Comparison of ENCODE assay signal across 8 mouse cellular contexts in the genomic region with DNA sequence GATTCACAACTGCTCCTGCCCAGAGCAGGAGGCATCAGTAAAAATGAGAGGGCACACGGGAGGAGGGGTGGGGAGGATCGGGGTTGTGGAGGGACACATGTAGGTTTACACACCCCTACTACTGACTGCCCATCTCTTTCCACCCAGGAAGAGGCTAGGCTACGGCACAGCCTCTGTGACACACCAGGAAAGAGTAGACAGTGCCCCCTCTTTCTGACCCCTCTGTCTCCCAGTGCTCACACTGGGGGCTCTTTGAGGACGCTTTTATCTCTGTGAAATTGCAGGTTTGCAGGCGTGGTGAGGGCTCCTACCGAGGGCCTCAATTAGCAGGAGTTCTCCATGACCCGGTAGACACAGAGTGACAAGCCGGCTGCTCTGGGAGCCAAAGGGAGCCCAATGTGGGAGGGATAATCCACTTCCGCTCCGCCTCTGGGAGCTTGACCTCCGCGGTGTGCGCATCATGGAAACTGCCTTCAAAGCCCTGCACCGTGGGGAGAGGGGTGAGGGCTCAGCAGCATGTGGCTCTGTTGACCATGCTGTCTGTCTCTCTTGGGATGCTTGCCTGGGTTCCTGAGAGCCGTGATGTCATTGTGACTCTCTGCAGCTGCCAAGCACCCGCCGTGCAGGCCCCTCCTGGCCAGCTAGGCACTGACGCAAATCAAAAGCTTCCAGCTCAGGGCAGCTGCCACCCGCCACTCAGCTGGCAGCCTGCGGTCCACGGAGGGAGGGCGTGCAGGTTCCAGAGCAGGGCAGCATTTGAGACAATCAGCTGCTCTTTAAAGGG.
DNase-seq lines count a peak whose midpoint lies in the region; ATAC-seq and TF ChIP-seq lines count a peak whose summit lies in the region.

No protein-coding gene starts in this region.

- peak overlapping the region; percentile 80 for H3K27ac ChIP-seq in forebrain, embryonic 10.5 days
- peak overlapping the region; percentile 67 for H3K27ac ChIP-seq in heart, postnatal 0 days (ENCODE audit: low read depth)

- peak; percentile 80 for ATAC-seq in heart, postnatal 0 days (ENCODE audit: insufficient read depth, low read depth)
- ATAC-seq in neutrophil, adult 5-6 weeks (ENCODE audit: extremely low read depth, insufficient number of reproducible peaks, low FRiP score, poor library complexity, severe bottlenecking), result peak; percentile 53

- peak; percentile 21 to 36 for DNase-seq in cerebellum, postnatal 14 days
- DNase-seq in cerebellum, adult 9-10 months, result no peak
- DNase-seq in forebrain, embryonic 10.5 days (ENCODE audit: extremely low spot score, low spot score), result peak; percentile 49
- DNase-seq in heart, postnatal 0 days (ENCODE audit: low spot score), result peak; percentile 81
- peak; percentile 72 for DNase-seq in kidney, postnatal 10 days
- DNase-seq in lung, adult 2 months, result peak; percentile 48
- peak; percentile 17 for DNase-seq in yolk sac, embryonic 10.5 days (ENCODE audit: low spot score)

- H3K4me3 ChIP-seq in forebrain, embryonic 10.5 days, result peak overlapping the region; percentile 30
- H3K4me3 ChIP-seq in heart, postnatal 0 days (ENCODE audit: low read depth, low read length), result no peak overlapping the region
- H3K4me3 ChIP-seq in lung, adult 2 months (replicated peaks; ENCODE audit: extremely low read depth, low read depth, low read length), result no peak overlapping the region

- peaks cover 58% of the 10 kb centered on the region for H3K4me1 ChIP-seq in forebrain, embryonic 10.5 days
- H3K4me1 ChIP-seq in heart, postnatal 0 days (ENCODE audit: control insufficient read depth, insufficient read depth), result peaks cover 21% of the 10 kb centered on the region
- peaks cover 11% of the 10 kb centered on the region for H3K4me1 ChIP-seq in lung, adult 2 months (ENCODE audit: control insufficient read depth, insufficient read depth, low read length)

- WGBS in forebrain, embryonic 10.5 days, result 14% methylated on average over 22 of the region's 22 CpGs
- 14% methylated on average over 21 of the region's 22 CpGs for WGBS in heart, postnatal 0 days
- WGBS in lung, adult 2 months, result 42% methylated on average over 22 of the region's 22 CpGs

- no peaks in the 10 kb centered on the region for H3K36me3 ChIP-seq in forebrain, embryonic 10.5 days (replicated peaks)
- H3K36me3 ChIP-seq in heart, postnatal 0 days (replicated peaks; ENCODE audit: control insufficient read depth, insufficient read depth, low read length), result no peaks in the 10 kb centered on the region

- TF ChIP-seq CTCF in heart, postnatal 0 days (IDR thresholded peaks at IDR 0.05; ENCODE audit: low read depth), result no peak
- TF ChIP-seq CTCF in lung, adult 2 months (IDR thresholded peaks at IDR 0.05; ENCODE audit: insufficient read depth, low read length), result no peak

- no peak overlapping the region for H3K9ac ChIP-seq in heart, postnatal 0 days (replicated peaks; ENCODE audit: low read depth, low read length)

- peak overlapping the region; percentile 11; the same call in 1 of the 2 replicates for H3K4me2 ChIP-seq in heart, postnatal 0 days (ENCODE audit: low read depth, low read length)

- TF ChIP-seq POLR2A in lung, adult 2 months (IDR thresholded peaks at IDR 0.05; ENCODE audit: borderline replicate concordance, extremely low read depth, low read depth, low read length), result no peak

- no peak for TF ChIP-seq EP300 in heart, postnatal 0 days (IDR thresholded peaks at IDR 0.05; ENCODE audit: low read depth)

- no peaks in the 10 kb centered on the region for H3K9me3 ChIP-seq in forebrain, embryonic 10.5 days
- H3K9me3 ChIP-seq in heart, postnatal 0 days (replicated peaks; ENCODE audit: control insufficient read depth, low read length), result no peaks in the 10 kb centered on the region

- H3K27me3 ChIP-seq in forebrain, embryonic 10.5 days (ENCODE audit: poor library complexity, severe bottlenecking), result peaks cover 30% of the 10 kb centered on the region
- no peaks in the 10 kb centered on the region for H3K27me3 ChIP-seq in heart, postnatal 0 days (ENCODE audit: control insufficient read depth, insufficient read depth, low read length)
